6 mouse cellular contexts compared by ENCODE assay signal in genomic region chr3:63570082-63570481, GRCm38 (mm10).
"Had no signal": no experiment of that assay in that cellular context is flagged by ENCODE, and none has a peak within 500 bp of the region (broad histone marks: within the 10 kb centered on the region; RNA-seq: fewer than 3 reads in every experiment).

No protein-coding gene starts in this region.

- H3K4me3 ChIP-seq: limb, embryonic 15.5 days; liver, embryonic 13.5 days; lung, embryonic 15.5 days; megakaryocyte, embryonic 14.5 days had no signal

- H3K4me1 ChIP-seq: liver, embryonic 13.5 days; lung, embryonic 15.5 days; megakaryocyte, embryonic 14.5 days had no signal

- H3K4me2 ChIP-seq: limb, embryonic 15.5 days; liver, embryonic 13.5 days; lung, embryonic 15.5 days had no signal

- ATAC-seq: liver, postnatal 0 days had no signal

- H3K9ac ChIP-seq: limb, embryonic 15.5 days; liver, embryonic 13.5 days; liver, postnatal 0 days; lung, embryonic 15.5 days had no signal

- H3K27ac ChIP-seq: limb, embryonic 15.5 days; liver, embryonic 13.5 days; lung, embryonic 15.5 days; macrophage had no signal

- H3K27me3 ChIP-seq: limb, embryonic 15.5 days; liver, embryonic 13.5 days; lung, embryonic 15.5 days; megakaryocyte, embryonic 14.5 days had no signal

- H3K36me3 ChIP-seq: limb, embryonic 15.5 days; liver, embryonic 13.5 days; lung, embryonic 15.5 days had no signal

- H3K9me3 ChIP-seq: limb, embryonic 15.5 days; liver, embryonic 13.5 days; lung, embryonic 15.5 days; megakaryocyte, embryonic 14.5 days had no signal
